Comparison of ENCODE assay signal across 26 mouse cellular contexts in the genomic region with DNA sequence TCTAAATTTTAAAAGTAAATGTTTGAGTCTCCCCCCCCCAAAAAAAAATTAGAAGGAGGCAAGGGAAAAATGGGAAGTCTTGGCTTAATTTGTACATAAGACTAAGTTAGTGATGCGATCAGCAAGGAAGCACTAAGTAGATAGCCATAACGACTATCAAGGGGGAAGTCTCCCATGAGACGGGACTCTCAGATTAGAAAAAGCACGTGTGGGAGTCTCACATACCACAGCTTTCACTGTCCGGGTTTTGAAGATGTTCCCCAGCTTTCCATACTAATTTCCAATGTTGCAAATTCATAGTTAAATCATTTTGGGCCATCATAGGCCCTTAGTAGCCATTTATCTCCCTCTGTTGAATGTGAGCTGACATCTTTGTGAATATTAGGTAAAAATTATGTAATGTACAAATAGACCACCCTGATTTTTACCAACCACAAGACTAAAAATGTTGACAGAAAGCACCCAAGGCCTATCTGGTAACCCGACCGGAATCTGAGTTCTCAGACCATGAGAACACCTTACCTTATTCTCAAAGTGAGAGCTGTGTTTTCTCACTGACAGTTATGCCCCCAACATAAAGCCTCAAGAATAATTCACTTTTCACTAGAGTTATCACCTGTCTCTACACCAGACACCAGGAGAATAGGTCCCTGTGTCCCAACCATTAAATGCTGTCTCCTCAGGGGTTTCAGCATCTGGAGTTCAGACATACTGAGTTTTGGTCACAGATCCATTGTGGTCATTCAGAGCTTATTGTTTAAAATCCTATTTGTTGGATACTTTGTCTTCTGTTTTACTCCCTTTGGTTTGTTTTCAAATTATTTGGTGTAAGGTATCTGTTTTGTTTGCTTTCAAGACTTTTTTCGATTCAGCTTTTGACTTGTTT.
"Had no signal": no experiment of that assay in that cellular context is flagged by ENCODE, and none has a peak within 500 bp of the region (broad histone marks: within the 10 kb centered on the region; RNA-seq: fewer than 3 reads in every experiment).

No protein-coding gene starts in this region.

- H3K27ac ChIP-seq: gastrocnemius, adult 2 months; heart, embryonic 10.5 days; hindbrain, embryonic 10.5 days; hindbrain, embryonic 12.5 days; hindbrain, embryonic 14.5 days; intestine, embryonic 15.5 days; limb, embryonic 10.5 days; limb, embryonic 12.5 days; liver, embryonic 13.5 days had no signal

- H3K9me3 ChIP-seq: intestine, embryonic 15.5 days; limb, embryonic 10.5 days; limb, embryonic 12.5 days; liver, embryonic 13.5 days had no signal

- H3K27me3 ChIP-seq: heart, embryonic 12.5 days; hindbrain, embryonic 12.5 days; intestine, embryonic 15.5 days; limb, embryonic 12.5 days had no signal

- H3K4me3 ChIP-seq: gastrocnemius, adult 2 months; heart, embryonic 10.5 days; heart, embryonic 12.5 days; hindbrain, embryonic 10.5 days; hindbrain, embryonic 12.5 days; intestine, embryonic 15.5 days; limb, embryonic 10.5 days; limb, embryonic 12.5 days; liver, embryonic 13.5 days had no signal

- H3K4me2 ChIP-seq: heart, embryonic 12.5 days; hindbrain, embryonic 12.5 days; hindbrain, embryonic 14.5 days; intestine, embryonic 15.5 days; limb, embryonic 12.5 days; liver, embryonic 11.5 days; liver, embryonic 13.5 days had no signal

- H3K4me1 ChIP-seq: heart, embryonic 10.5 days; heart, embryonic 12.5 days; hindbrain, embryonic 10.5 days; hindbrain, embryonic 12.5 days; intestine, embryonic 15.5 days; limb, embryonic 10.5 days; limb, embryonic 12.5 days; liver, embryonic 13.5 days had no signal

- H3K9ac ChIP-seq: heart, embryonic 12.5 days; hindbrain, embryonic 12.5 days; hindbrain, embryonic 14.5 days; intestine, embryonic 15.5 days; limb, embryonic 12.5 days; liver, embryonic 13.5 days had no signal

- ATAC-seq: hindbrain, embryonic 16.5 days; inflammation-experienced regulatory T-cells, adult 6 months; intestine, embryonic 15.5 days; intestine, postnatal 0 days had no signal

- H3K36me3 ChIP-seq: heart, embryonic 10.5 days; intestine, embryonic 15.5 days; liver, embryonic 13.5 days had no signal

- DNase-seq: gastrocnemius, adult 2 months; gastrocnemius, postnatal 10 days; gastrocnemius, postnatal 25 days; heart, adult 18-20 months; heart, postnatal 10 days; heart, postnatal 4 days; kidney, adult 18-20 months; kidney, adult 8-10 months; kidney, postnatal 10 days; kidney, postnatal 25 days; layer of hippocampus, adult 9-11 months; layer of hippocampus, postnatal 36 days; liver; liver, embryonic 13.5 days had no signal
